Mouse (Mus musculus) heart, postnatal 0 days (tissue): ENCODE measurements at regions not wholly inside any gene's neighbourhood (a gene's known extent, or its start where the extent isn't known, plus 50 kb on each side); places are given as distances from the start of the nearest gene placed in this dataset.

Source experiments
- ATAC-seq: fragments of 200-750 bp; cut with Nextera tagmentation; 2 replicates; pipeline ENCODE4 v1.8.0; 2017; ENCODE audit warnings: low read depth, moderate number of reproducible peaks, moderate library complexity; ENCODE audit not compliant: insufficient read depth
- DNase-seq: peaks from one replicate; pipeline ENCODE4 v3.0.0-alpha.2; 2016; ENCODE audit warnings: low spot score
- H3K27ac ChIP-seq: fragments of 300-500 bp; sonication (generic); 2 replicates; pipeline ENCODE4 v1.5.1; 2014; ENCODE audit warnings: low read depth, mild to moderate bottlenecking
- H3K27me3 ChIP-seq: fragments of 300-500 bp; sonication (generic); 2 replicates; pipeline ENCODE4 v1.6.1; 2014; ENCODE audit warnings: low read length, mixed read lengths; ENCODE audit not compliant: control insufficient read depth, insufficient read depth
- H3K36me3 ChIP-seq: fragments of 300-500 bp; sonication (generic); replicated peaks from 2 replicates; pipeline ENCODE4 v1.6.1; 2014; ENCODE audit warnings: low read length, mixed read lengths; ENCODE audit not compliant: control insufficient read depth, insufficient read depth
- H3K4me1 ChIP-seq: fragments of 300-500 bp; sonication (generic); 2 replicates; pipeline ENCODE4 v1.6.1; 2014; ENCODE audit warnings: antibody characterized with exemption; ENCODE audit not compliant: control insufficient read depth, insufficient read depth
- H3K4me2 ChIP-seq: fragments of 300-500 bp; sonication (generic); 2 replicates; pipeline ENCODE4 v1.6.1; 2014; ENCODE audit warnings: low read depth, mild to moderate bottlenecking, low read length, moderate library complexity
- H3K4me3 ChIP-seq: fragments of 300-500 bp; sonication (generic); 2 replicates; pipeline ENCODE4 v1.5.1; 2014; ENCODE audit warnings: low read depth, low read length
- H3K9ac ChIP-seq: fragments of 300-500 bp; sonication (generic); replicated peaks from 2 replicates; pipeline ENCODE4 v1.6.1; 2014; ENCODE audit warnings: low read depth, low read length, mixed read lengths
- H3K9me3 ChIP-seq: fragments of 300-500 bp; sonication (generic); replicated peaks from 2 replicates; pipeline ENCODE4 v1.6.1; 2016; ENCODE audit warnings: low read length; ENCODE audit not compliant: control insufficient read depth
- CTCF ChIP-seq: IDR thresholded peaks from 2 replicates; pipeline ENCODE4 v1.5.1; 2016; ENCODE audit warnings: antibody characterized with exemption, control low read depth, low read depth
- EP300 ChIP-seq: IDR thresholded peaks from 2 replicates; pipeline ENCODE4 v1.6.1; 2016; ENCODE audit warnings: antibody characterized with exemption, low read depth
- WGBS: fragments of 180-500 bp; shearing (Covaris S2); extraction: QIAGEN DNeasy Blood & Tissue Kit; methylation state at CpG from one replicate; pipeline ENCODE4 v1.1.7; 2014; 5-methylcytosine and 5-hydroxymethylcytosine counted together

- DNase-seq: no peak
- Histone ChIP-seq H3K27ac (no peak overlapping the region), H3K4me3 (no peak overlapping the region), H3K36me3 (no peaks in the 10 kb centered on the region), H3K9me3 (no peaks in the 10 kb centered on the region), H3K27me3 (no peaks in the 10 kb centered on the region), H3K9ac (no peak overlapping the region), H3K4me1 (no peaks in the 10 kb centered on the region), H3K4me2 (no peak overlapping the region)
- TF ChIP-seq CTCF (no peak), EP300 (no peak)
- ATAC-seq: no peak
Observed at GRCm38 (mm10) chr1:193764103-193764502, 394.0 kb upstream of the Camk1g start.

- H3K36me3 ChIP-seq: no peaks in the 10 kb centered on the region
- 22% methylated on average over 4 of the region's 4 CpGs for WGBS
- no peak for DNase-seq
Observed at GRCm38 (mm10) chr1:193751819-193752251, 381.7 kb upstream of the Camk1g start.

GRCm38 (mm10) chr1:193750929-193751328 lies 380.8 kb upstream of the Camk1g start:
- Histone ChIP-seq H3K4me2 (no peak overlapping the region), H3K9me3 (no peaks in the 10 kb centered on the region), H3K36me3 (no peaks in the 10 kb centered on the region), H3K4me1 (no peaks in the 10 kb centered on the region), H3K27ac (no peak overlapping the region), H3K4me3 (no peak overlapping the region), H3K27me3 (no peaks in the 10 kb centered on the region), H3K9ac (no peak overlapping the region)
- TF ChIP-seq EP300 (no peak), CTCF (no peak)
- ATAC-seq: no peak
- WGBS: 56% methylated on average over 4 of the region's 4 CpGs
- no peak for DNase-seq

More at GRCm38 (mm10) chr1:193751819-193752251, 381.7 kb upstream of the Camk1g start:
- no peak overlapping the region for H3K4me2 ChIP-seq
- H3K27ac ChIP-seq: no peak overlapping the region
- H3K9me3 ChIP-seq: no peaks in the 10 kb centered on the region
- H3K9ac ChIP-seq: no peak overlapping the region
- no peaks in the 10 kb centered on the region for H3K27me3 ChIP-seq
- H3K4me3 ChIP-seq: no peak overlapping the region
- no peaks in the 10 kb centered on the region for H3K4me1 ChIP-seq
- TF ChIP-seq EP300 (no peak), CTCF (no peak)
- ATAC-seq: 0 out of 2 replicates have a peak, but pooled peaks have one; percentile 30

GRCm38 (mm10) chr1:193747426-193747960 lies 377.4 kb upstream of the Camk1g start:
- WGBS: 78% methylated on average over 6 of the region's 6 CpGs
- no peak overlapping the region for H3K4me2 ChIP-seq
- H3K27me3 ChIP-seq: no peaks in the 10 kb centered on the region
- no peak overlapping the region for H3K27ac ChIP-seq
- H3K36me3 ChIP-seq: no peaks in the 10 kb centered on the region
- TF ChIP-seq CTCF (no peak), EP300 (no peak)
- H3K9ac ChIP-seq: no peak overlapping the region
- ATAC-seq (no peak), DNase-seq (no peak)
- no peaks in the 10 kb centered on the region for H3K9me3 ChIP-seq
- no peak overlapping the region for H3K4me3 ChIP-seq
- no peaks in the 10 kb centered on the region for H3K4me1 ChIP-seq

- no peaks in the 10 kb centered on the region for H3K9me3 ChIP-seq
- H3K4me3 ChIP-seq: no peak overlapping the region
- no peak overlapping the region for H3K4me2 ChIP-seq
- no peak for TF ChIP-seq CTCF
- TF ChIP-seq EP300: no peak
- no peak for DNase-seq
- H3K4me1 ChIP-seq: no peaks in the 10 kb centered on the region
- no peak overlapping the region for H3K27ac ChIP-seq
- 80% methylated on average over 2 of the region's 2 CpGs for WGBS
- no peak overlapping the region for H3K9ac ChIP-seq
- no peak for ATAC-seq
- no peaks in the 10 kb centered on the region for H3K36me3 ChIP-seq
- no peaks in the 10 kb centered on the region for H3K27me3 ChIP-seq
Observed at GRCm38 (mm10) chr1:193742688-193743087, 372.6 kb upstream of the Camk1g start.

- Histone ChIP-seq H3K4me3 (no peak overlapping the region), H3K9ac (no peak overlapping the region), H3K4me2 (no peak overlapping the region), H3K4me1 (no peaks in the 10 kb centered on the region), H3K9me3 (no peaks in the 10 kb centered on the region), H3K27me3 (no peaks in the 10 kb centered on the region), H3K36me3 (no peaks in the 10 kb centered on the region), H3K27ac (no peak overlapping the region)
- ATAC-seq (no peak), DNase-seq (no peak)
- TF ChIP-seq CTCF (no peak), EP300 (no peak)
- 32% methylated on average over 6 of the region's 6 CpGs for WGBS
Observed at GRCm38 (mm10) chr1:193738821-193739220, 368.7 kb upstream of the Camk1g start.
